Mouse (Mus musculus) heart, embryonic 11.5 days (tissue): ENCODE results near the gene Cd300ld3. TPM values are rescaled to one million over a fixed set of nuclear protein-coding genes. Genes with fewer than 3 reads are reported as not detected.

Experiments
- ATAC-seq: fragments of 200-750 bp; cut with Nextera tagmentation; replicated peaks from 2 replicates; pipeline ENCODE4 v1.8.0; 2017; ENCODE audit warnings: moderate library complexity; ENCODE audit not compliant: insufficient number of reproducible peaks, low FRiP score, low TSS enrichment
- H3K27ac ChIP-seq: fragments of 300-500 bp; sonication (generic); 2 replicates; pipeline ENCODE4 v1.5.1; 2014; ENCODE audit warnings: mild to moderate bottlenecking, low read depth, low read length
- H3K27me3 ChIP-seq: fragments of 300-500 bp; sonication (generic); 2 replicates; pipeline ENCODE4 v1.6.1; 2014; ENCODE audit warnings: mild to moderate bottlenecking, low read length, mixed read lengths; ENCODE audit not compliant: control insufficient read depth, insufficient read depth
- H3K36me3 ChIP-seq: fragments of 300-500 bp; sonication (generic); 2 replicates; pipeline ENCODE4 v1.6.1; 2014; ENCODE audit warnings: mild to moderate bottlenecking, low read length, moderate library complexity, mixed read lengths; ENCODE audit not compliant: control insufficient read depth, insufficient read depth
- H3K4me1 ChIP-seq: fragments of 300-500 bp; sonication (generic); 2 replicates; pipeline ENCODE4 v1.6.1; 2014; ENCODE audit warnings: low read length; ENCODE audit not compliant: control insufficient read depth, insufficient read depth
- H3K4me2 ChIP-seq: fragments of 300-500 bp; sonication (generic); 2 replicates; pipeline ENCODE4 v1.6.1; 2014; ENCODE audit warnings: mild to moderate bottlenecking, moderate library complexity
- H3K4me3 ChIP-seq: fragments of 300-500 bp; sonication (generic); 2 replicates; pipeline ENCODE4 v1.5.1; 2014; ENCODE audit warnings: low read depth, low read length
- H3K9ac ChIP-seq: fragments of 300-500 bp; sonication (generic); 2 replicates; pipeline ENCODE4 v1.6.1; 2014; ENCODE audit warnings: mild to moderate bottlenecking, low read depth, low read length, moderate library complexity
- H3K9me3 ChIP-seq: fragments of 300-500 bp; sonication (generic); replicated peaks from 2 replicates; pipeline ENCODE4 v1.6.1; 2016; ENCODE audit warnings: low read length; ENCODE audit not compliant: control insufficient read depth
- WGBS: fragments of 180-500 bp; shearing (Covaris S2); extraction: QIAGEN DNeasy Blood & Tissue Kit; methylation state at CpG from one replicate; pipeline ENCODE4 v1.1.7; 2014; ENCODE audit not compliant: insufficient replicate concordance; 5-methylcytosine and 5-hydroxymethylcytosine counted together
- polyA plus RNA-seq: library from polyadenylated mRNA; unstranded; fragments of >200 nt; fragmentation: Nextera tagmentation; extraction: Ambion mirVana; gene quantifications from 2 replicates; pipeline ENCODE4 v1.2.1, GENCODE M21; 2014

Cd300ld3 gene
- not detected in 2 replicates for polyA plus RNA-seq

DNA sequence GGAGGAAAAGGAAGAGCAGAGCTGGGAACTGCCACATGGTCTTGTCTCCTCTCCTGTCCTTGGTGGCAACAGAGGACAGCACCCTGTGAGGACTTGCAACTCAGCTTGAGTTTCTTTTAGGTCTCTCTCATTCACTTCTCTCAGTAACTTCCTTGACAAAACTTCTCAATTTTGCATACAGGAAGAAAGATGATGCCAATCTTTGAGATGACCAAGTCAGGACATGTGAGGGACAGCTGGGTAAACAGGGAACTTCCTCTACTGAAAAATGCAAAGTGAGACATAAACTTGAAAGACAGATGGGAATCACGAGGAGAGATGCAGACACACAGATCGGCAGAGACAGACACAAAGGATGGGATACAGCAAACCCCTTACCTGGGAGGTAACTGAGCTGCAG is at the start of gene Cd300ld3:
Gene Cd300ld3 (minus strand): TSS at position 151 of the 400 bp plus-strand sequence.
- H3K4me2 ChIP-seq, result no peak within 1 kb of the TSS
- WGBS, result 64% methylated on average over 2 of the region's 2 CpGs
- no peaks in the 10 kb centered on the region for H3K27me3 ChIP-seq
- H3K4me3 ChIP-seq, result no peak within 1 kb of the TSS
- H3K36me3 ChIP-seq, result no peaks in the 10 kb centered on the region
- no peaks in the 10 kb centered on the region for H3K9me3 ChIP-seq
- no peak within 1 kb of the TSS for H3K9ac ChIP-seq
- no peak within 1 kb of the TSS for H3K27ac ChIP-seq
- no peaks in the 10 kb centered on the region for H3K4me1 ChIP-seq
- no peak for ATAC-seq

GRCm38 (mm10) chr11:115092140-115092539 is 43.9 kb upstream of the Cd300ld3 start:
- Histone ChIP-seq H3K4me2 (no peak overlapping the region), H3K4me3 (no peak overlapping the region), H3K9ac (no peak overlapping the region), H3K9me3 (no peaks in the 10 kb centered on the region), H3K27me3 (peaks cover 26% of the 10 kb centered on the region), H3K36me3 (no peaks in the 10 kb centered on the region), H3K4me1 (no peaks in the 10 kb centered on the region), H3K27ac (no peak overlapping the region)
- 19% methylated on average over 4 of the region's 4 CpGs for WGBS
- ATAC-seq, result no peak

GRCm38 (mm10) chr11:115091362-115091901 is 43.2 kb upstream of the Cd300ld3 start, which contains the start of gene Rab37:
Rab37 (plus strand) TSS chr11:115091431.
- no peaks in the 10 kb centered on the region for H3K9me3 ChIP-seq
- H3K4me2 ChIP-seq, result no peak within 1 kb of the TSS
- no peak within 1 kb of the TSS for H3K9ac ChIP-seq
- WGBS, result 3% methylated on average over 36 of the region's 36 CpGs
- peaks cover 26% of the 10 kb centered on the region for H3K27me3 ChIP-seq
- no peaks in the 10 kb centered on the region for H3K4me1 ChIP-seq
- no peaks in the 10 kb centered on the region for H3K36me3 ChIP-seq
- H3K27ac ChIP-seq, result no peak within 1 kb of the TSS
- ATAC-seq, result no peak
- H3K4me3 ChIP-seq, result no peak within 1 kb of the TSS

DNA sequence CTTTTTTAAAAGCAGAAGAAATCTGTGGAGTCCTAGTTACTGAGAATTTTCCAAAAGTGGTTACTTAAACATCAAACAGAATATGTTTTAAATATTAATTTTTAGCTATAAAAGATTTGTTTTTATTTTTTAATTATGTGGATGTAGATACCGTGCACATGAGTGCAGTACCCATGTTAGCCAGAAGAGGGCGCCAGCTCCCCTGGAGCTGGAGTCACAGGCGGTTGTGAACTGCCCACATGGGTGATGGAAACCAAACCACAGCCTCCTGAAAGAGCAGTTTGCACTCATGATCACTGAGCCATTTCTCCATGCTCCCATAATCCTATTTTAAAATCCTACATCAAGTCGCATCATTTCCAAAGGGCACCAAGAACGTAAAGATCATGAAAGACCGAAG is 41.6 kb upstream of the Cd300ld3 start:
- Histone ChIP-seq H3K9me3 (no peaks in the 10 kb centered on the region), H3K36me3 (no peaks in the 10 kb centered on the region), H3K9ac (no peak overlapping the region), H3K27me3 (peaks cover 38% of the 10 kb centered on the region), H3K4me2 (no peak overlapping the region), H3K27ac (no peak overlapping the region), H3K4me3 (no peak overlapping the region), H3K4me1 (no peaks in the 10 kb centered on the region)
- 64% methylated on average over 6 of the region's 6 CpGs for WGBS
- ATAC-seq, result no peak

- H3K27me3 ChIP-seq, result peaks cover 35% of the 10 kb centered on the region
- no peak for ATAC-seq
Measured at GRCm38 (mm10) chr11:115086213-115086612, 38.0 kb upstream of the Cd300ld3 start.

GRCm38 (mm10) chr11:115085064-115085463 is 36.9 kb upstream of the Cd300ld3 start:
- no peak for ATAC-seq
- H3K4me3 ChIP-seq, result no peak overlapping the region
- H3K9me3 ChIP-seq, result no peaks in the 10 kb centered on the region
- 68% methylated on average over 8 of the region's 8 CpGs for WGBS
- no peak overlapping the region for H3K4me2 ChIP-seq
- no peak overlapping the region for H3K9ac ChIP-seq
- peaks cover 24% of the 10 kb centered on the region for H3K27me3 ChIP-seq
- no peaks in the 10 kb centered on the region for H3K4me1 ChIP-seq
- H3K27ac ChIP-seq, result no peak overlapping the region
- no peaks in the 10 kb centered on the region for H3K36me3 ChIP-seq

More at GRCm38 (mm10) chr11:115086213-115086612, 38.0 kb upstream of the Cd300ld3 start:
- Histone ChIP-seq H3K9ac (no peak overlapping the region), H3K4me1 (no peaks in the 10 kb centered on the region), H3K4me2 (no peak overlapping the region), H3K27ac (no peak overlapping the region), H3K9me3 (no peaks in the 10 kb centered on the region), H3K36me3 (no peaks in the 10 kb centered on the region), H3K4me3 (no peak overlapping the region)
- WGBS, result 55% methylated on average over 7 of the region's 7 CpGs

DNA sequence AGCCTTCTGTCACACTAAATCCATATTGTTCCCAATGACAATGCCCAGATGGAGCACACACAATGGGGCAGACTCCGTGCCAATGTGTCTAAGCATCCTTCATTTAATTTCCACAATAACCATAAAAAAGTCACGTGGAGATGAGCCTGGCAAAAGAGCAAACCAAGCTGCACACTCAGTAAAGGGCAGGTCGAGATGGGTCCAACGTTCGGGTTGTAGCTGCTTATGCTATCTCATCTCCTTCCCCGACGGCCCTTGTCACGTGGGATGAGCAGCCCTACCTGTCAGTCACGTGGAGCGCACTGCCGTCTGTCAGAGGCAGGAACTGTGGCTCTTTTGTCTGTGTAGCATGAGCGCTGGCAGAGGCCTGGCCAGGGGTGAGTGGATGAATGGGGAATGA is 36.4 kb upstream of the Cd300ld3 start:
- ATAC-seq, result no peak
- no peak overlapping the region for H3K4me2 ChIP-seq
- WGBS, result 40% methylated on average over 12 of the region's 12 CpGs
- H3K36me3 ChIP-seq, result no peaks in the 10 kb centered on the region
- H3K4me3 ChIP-seq, result no peak overlapping the region
- no peak overlapping the region for H3K27ac ChIP-seq
- H3K4me1 ChIP-seq, result no peaks in the 10 kb centered on the region
- peaks cover 23% of the 10 kb centered on the region for H3K27me3 ChIP-seq
- H3K9ac ChIP-seq, result no peak overlapping the region
- no peaks in the 10 kb centered on the region for H3K9me3 ChIP-seq

GRCm38 (mm10) chr11:115083376-115084139 is 35.3 kb upstream of the Cd300ld3 start:
- H3K4me3 ChIP-seq, result no peak overlapping the region
- no peak overlapping the region for H3K27ac ChIP-seq

More at GRCm38 (mm10) chr11:115083376-115084139, 35.3 kb upstream of the Cd300ld3 start:
- Histone ChIP-seq H3K27me3 (peaks cover 20% of the 10 kb centered on the region), H3K9me3 (no peaks in the 10 kb centered on the region), H3K36me3 (no peaks in the 10 kb centered on the region), H3K4me1 (no peaks in the 10 kb centered on the region), H3K9ac (no peak overlapping the region), H3K4me2 (no peak overlapping the region)
- ATAC-seq, result no peak
- 39% methylated on average over 18 of the region's 18 CpGs for WGBS
